Comparison of ENCODE assay signal across 10 mouse cellular contexts in genomic region chr10:116208727-116209115, GRCm38 (mm10).
A peak's percentile ranks its signal among the peaks of the same experiment; 100 is the strongest.
DNase-seq lines count a peak whose midpoint lies in the region; ATAC-seq and TF ChIP-seq lines count a peak whose summit lies in the region.
"Had no signal": no experiment of that assay in that cellular context is flagged by ENCODE, and none has a peak within 500 bp of the region (broad histone marks: within the 10 kb centered on the region; RNA-seq: fewer than 3 reads in every experiment).

No protein-coding gene starts in this region.

- no peaks in the 10 kb centered on the region for H3K27me3 ChIP-seq in kidney, embryonic 15.5 days
- no peaks in the 10 kb centered on the region for H3K27me3 ChIP-seq in lung, embryonic 15.5 days
- H3K27me3 ChIP-seq: embryonic facial prominence, embryonic 15.5 days had no signal

- H3K4me2 ChIP-seq in kidney, embryonic 15.5 days = peak overlapping the region; percentile 39; the same call in 1 of the 2 replicates
- peak overlapping the region; percentile 40; the same call in 1 of the 2 replicates for H3K4me2 ChIP-seq in lung, embryonic 15.5 days

- no peak for ATAC-seq in kidney, embryonic 15.5 days (replicated peaks; ENCODE audit: low FRiP score)
- ATAC-seq in lung, embryonic 15.5 days (ENCODE audit: borderline replicate concordance, extremely low read depth, low FRiP score, low TSS enrichment) = no peak

- WGBS in kidney, embryonic 15.5 days = 47% methylated on average over 9 of the region's 9 CpGs
- 43% methylated on average over 9 of the region's 9 CpGs for WGBS in lung, embryonic 15.5 days

- H3K9me3 ChIP-seq in kidney, embryonic 15.5 days (replicated peaks) = no peaks in the 10 kb centered on the region
- H3K9me3 ChIP-seq in lung, embryonic 15.5 days = no peaks in the 10 kb centered on the region
- H3K9me3 ChIP-seq: embryonic facial prominence, embryonic 15.5 days had no signal

- intact Hi-C loops in gastrocnemius, adult 2 months (cut with DNase I) = loop anchor here (1.0 to 5.0 kb wide), 2 partner anchors 54 to 112 kb away; no protein-coding TSS in a partner anchor
- intact Hi-C loops in gastrocnemius, postnatal 14 days (cut with DNase I; ENCODE audit: low total_unique reads) = loop anchor here (2.0 kb wide), 1 partner anchor 108 kb away; no protein-coding TSS in a partner anchor

- no peak for DNase-seq in gastrocnemius, adult 2 months
- DNase-seq in gastrocnemius, postnatal 14 days = no peak
- peak; percentile 35 to 74 for DNase-seq in heart, adult 18-20 months
- no peak for DNase-seq in cerebellum, postnatal 10 days
- no peak for DNase-seq in right cerebral cortex, postnatal 10 days (ENCODE audit: low spot score in 2 of 2)
- no peak for DNase-seq in cerebellum, postnatal 36 days
- DNase-seq: left cerebral cortex, postnatal 4 days had no signal

- no peak overlapping the region for H3K9ac ChIP-seq in kidney, embryonic 15.5 days
- H3K9ac ChIP-seq in lung, embryonic 15.5 days = peak overlapping the region; percentile 1; the same call in 1 of the 2 replicates
- H3K9ac ChIP-seq: embryonic facial prominence, embryonic 15.5 days had no signal

- H3K4me3 ChIP-seq in gastrocnemius, adult 2 months = peak overlapping the region; percentile 29; the same call in 1 of the 2 replicates
- no peak overlapping the region for H3K4me3 ChIP-seq in kidney, embryonic 15.5 days (replicated peaks)
- H3K4me3 ChIP-seq in lung, embryonic 15.5 days = no peak overlapping the region
- H3K4me3 ChIP-seq: embryonic facial prominence, embryonic 15.5 days had no signal

- peaks cover 14% of the 10 kb centered on the region; the same call in 1 of the 2 replicates for H3K4me1 ChIP-seq in kidney, embryonic 15.5 days
- H3K4me1 ChIP-seq in lung, embryonic 15.5 days = peaks cover 12% of the 10 kb centered on the region; the same call in 1 of the 2 replicates
- H3K4me1 ChIP-seq: embryonic facial prominence, embryonic 15.5 days had no signal

- no peak for TF ChIP-seq CTCF in gastrocnemius, adult 2 months (IDR thresholded peaks at IDR 0.05)

- no peaks in the 10 kb centered on the region for H3K36me3 ChIP-seq in kidney, embryonic 15.5 days
- no peaks in the 10 kb centered on the region for H3K36me3 ChIP-seq in lung, embryonic 15.5 days
- H3K36me3 ChIP-seq: embryonic facial prominence, embryonic 15.5 days had no signal

- peak overlapping the region; percentile 83 for H3K27ac ChIP-seq in gastrocnemius, adult 2 months
- H3K27ac ChIP-seq in kidney, embryonic 15.5 days = peak overlapping the region; percentile 58
- peak overlapping the region; percentile 35; the same call in 1 of the 2 replicates for H3K27ac ChIP-seq in lung, embryonic 15.5 days
- H3K27ac ChIP-seq: embryonic facial prominence, embryonic 15.5 days had no signal

Comparison
In these comparisons a context has a peak if more than half of its experiments do, and no peak if none do; other contexts are left out.
1. DNase-seq: peak in heart, adult 18-20 months (2 of 2); none in gastrocnemius, adult 2 months (single experiment), gastrocnemius, postnatal 14 days (single experiment), cerebellum, postnatal 10 days (0 of 2), right cerebral cortex, postnatal 10 days (0 of 2) and cerebellum, postnatal 36 days (0 of 2).
2. Peak in every context shown above with its lines, with median percentiles within 50 percentile points of each other: H3K27ac ChIP-seq.